Mouse (Mus musculus): ENCODE results near the gene Rab19. TPM values are rescaled to one million over a fixed set of nuclear protein-coding genes. Genes with fewer than 3 reads are reported as not detected.
"Not testable (repeated sequence)": the region's sequence is repeated elsewhere in the genome, so short reads cannot be mapped to it uniquely, and the experiment has no call there.

The Rab19 gene
- polyA plus RNA-seq, 1 experiment from 2014 or later, result 1.00 TPM

DNA sequence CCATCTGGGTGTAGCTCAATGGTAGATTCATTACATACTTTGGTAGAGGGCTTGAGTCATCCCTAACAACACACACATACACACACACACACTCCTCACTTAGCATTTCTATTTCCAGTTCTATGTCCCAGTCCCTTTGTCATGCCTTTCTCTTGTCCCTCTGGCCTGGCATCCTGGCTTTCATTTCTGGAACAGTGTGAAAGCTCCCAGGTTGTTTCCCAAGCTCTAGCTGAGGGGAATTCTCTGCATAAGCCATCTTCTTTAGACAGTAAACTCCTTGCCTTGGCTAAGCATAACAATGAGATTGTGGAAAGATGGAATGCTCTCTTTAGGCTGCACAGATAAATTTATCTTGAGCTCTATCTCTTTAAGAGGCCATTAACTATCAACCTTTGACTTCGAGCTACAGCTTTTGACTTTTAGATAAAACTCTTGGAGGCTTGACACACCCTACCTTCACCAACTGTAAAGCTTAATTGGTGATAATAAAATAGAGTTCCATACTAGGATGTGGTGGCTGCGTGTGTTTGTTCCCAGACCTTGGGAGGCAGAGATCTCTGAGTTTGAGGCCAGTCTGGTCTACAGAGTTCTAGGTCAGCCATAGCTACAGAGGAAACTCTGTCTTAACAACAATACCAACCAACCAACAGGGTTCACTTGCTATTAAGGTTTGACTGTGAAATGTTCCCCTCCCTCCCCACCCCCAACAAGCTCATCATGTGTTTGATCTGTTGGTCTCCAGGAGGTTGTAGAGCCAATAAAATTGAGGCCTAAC, 53.3 kb downstream of the Rab19 start:
- no peak for ATAC-seq (ENCODE audit: insufficient number of reproducible peaks, insufficient read depth, low FRiP score, low TSS enrichment)

DNA sequence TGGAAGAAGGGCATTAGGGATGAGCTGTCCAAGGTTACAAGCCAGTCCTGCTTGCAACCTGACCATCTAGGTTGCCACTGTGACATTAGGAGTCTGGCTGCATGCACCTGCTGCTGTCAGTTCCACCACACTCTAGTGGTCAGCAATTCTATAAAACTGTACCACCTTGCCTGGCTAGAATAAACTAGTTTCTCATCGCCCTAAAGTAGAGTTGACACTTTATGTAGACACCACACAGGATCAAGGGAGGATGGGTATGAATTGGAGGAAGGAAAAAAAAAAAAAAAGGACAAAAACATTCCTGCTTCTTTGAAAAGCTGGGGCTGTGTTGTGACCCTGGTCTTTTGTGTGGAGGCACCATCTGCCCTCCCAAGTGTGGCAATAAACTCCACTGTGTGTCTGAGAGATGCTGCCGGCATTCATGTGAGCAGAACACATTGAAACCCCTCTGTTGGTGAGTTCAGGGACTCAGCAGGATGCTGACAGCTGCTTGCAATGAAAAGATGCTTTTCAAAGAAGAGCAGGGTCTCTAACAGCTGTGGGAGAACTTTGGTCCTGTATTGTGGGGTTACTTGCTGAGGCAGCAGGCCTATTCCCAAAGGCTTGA, 54.0 kb downstream of the Rab19 start:
- 68% methylated on average over 2 of the region's 2 CpGs for WGBS
- Histone ChIP-seq H3K9ac (no peak overlapping the region), H3K27ac (no peak overlapping the region), H3K4me1 (no peaks in the 10 kb centered on the region), H3K4me2 (replicated peaks) (no peak overlapping the region), H3K9me3 (no peaks in the 10 kb centered on the region), H3K36me3 (no peaks in the 10 kb centered on the region), H3K4me3 (no peak overlapping the region), H3K27me3 (no peaks in the 10 kb centered on the region)
- no peak for ATAC-seq (ENCODE audit: insufficient number of reproducible peaks, insufficient read depth, low FRiP score, low TSS enrichment)

More for the DNA sequence above, 53.3 kb downstream of the Rab19 start:
- Histone ChIP-seq H3K27me3 (no peaks in the 10 kb centered on the region), H3K4me2 (replicated peaks) (no peak overlapping the region), H3K9me3 (no peaks in the 10 kb centered on the region), H3K36me3 (no peaks in the 10 kb centered on the region), H3K4me3 (no peak overlapping the region), H3K27ac (no peak overlapping the region), H3K9ac (no peak overlapping the region), H3K4me1 (no peaks in the 10 kb centered on the region)
- 84% methylated on average over 2 of the region's 2 CpGs for WGBS

DNA sequence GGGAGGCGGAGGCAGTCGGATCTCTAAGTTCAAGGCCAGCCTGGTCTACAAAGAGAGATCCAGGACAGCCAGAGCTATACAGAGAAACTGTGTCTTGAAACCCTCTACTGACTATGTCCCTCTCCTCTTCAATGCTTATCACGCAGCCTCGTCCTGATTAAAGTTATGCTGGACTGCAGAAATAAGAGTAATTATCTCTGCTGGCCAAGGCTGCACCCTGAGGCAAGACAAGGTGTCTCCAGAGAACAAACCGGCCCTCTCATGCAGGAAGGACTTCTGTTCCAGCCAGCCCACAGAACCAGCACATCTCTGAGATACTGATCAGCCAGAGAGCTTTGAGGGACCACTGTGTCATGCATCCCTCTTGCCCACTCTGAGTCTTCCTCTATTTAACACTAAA, 54.9 kb downstream of the Rab19 start:
- WGBS, result 81% methylated on average over 5 of the region's 5 CpGs
- H3K4me1 ChIP-seq, result no peaks in the 10 kb centered on the region
- H3K27me3 ChIP-seq, result no peaks in the 10 kb centered on the region
- no peak overlapping the region for H3K9ac ChIP-seq
- no peak overlapping the region for H3K4me2 ChIP-seq (replicated peaks)
- no peak for ATAC-seq (ENCODE audit: insufficient number of reproducible peaks, insufficient read depth, low FRiP score, low TSS enrichment)
- H3K9me3 ChIP-seq, result no peaks in the 10 kb centered on the region
- no peaks in the 10 kb centered on the region for H3K36me3 ChIP-seq
- H3K4me3 ChIP-seq, result no peak overlapping the region
- H3K27ac ChIP-seq, result no peak overlapping the region

DNA sequence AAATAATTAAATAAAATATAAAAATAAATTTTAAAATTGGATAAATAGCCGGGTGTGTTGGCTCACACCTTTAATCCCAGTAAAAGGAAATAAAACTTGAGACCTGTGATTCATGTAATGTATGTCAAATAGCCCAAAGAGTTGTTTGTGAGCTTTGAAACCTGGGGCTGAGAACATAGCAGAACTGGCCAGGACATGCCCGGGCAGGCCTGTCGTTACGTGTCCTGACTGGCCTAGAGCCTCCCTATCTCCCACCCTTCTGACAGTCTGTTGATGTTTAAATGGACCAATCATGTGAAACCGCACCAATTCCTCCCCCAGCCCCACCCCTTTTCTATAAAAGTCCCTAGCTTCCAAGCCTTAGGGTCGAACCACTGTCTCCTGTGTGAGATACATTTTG, 56.5 kb downstream of the Rab19 start:
- H3K27ac ChIP-seq; H3K4me3 ChIP-seq; H3K4me1 ChIP-seq; H3K9ac ChIP-seq; H3K9me3 ChIP-seq; ATAC-seq (ENCODE audit: insufficient number of reproducible peaks, insufficient read depth, low FRiP score, low TSS enrichment); H3K36me3 ChIP-seq; H3K27me3 ChIP-seq; H3K4me2 ChIP-seq (replicated peaks): not testable (repeated sequence)
- WGBS, result 87% methylated on average over 6 of the region's 6 CpGs

Other genes with a start within 250 kb of the Rab19 start
- 8.9 and 9.2 TPM in 2 replicates for gene Kdm7a, start 174.4 kb upstream of the Rab19 start, polyA plus RNA-seq (2016; fragmentation: Nextera tagmentation; extraction: Ambion mirVana)
- 50.5 and 58.7 TPM in 2 replicates for gene Slc37a3, start 3.5 kb upstream of the Rab19 start, polyA plus RNA-seq (2016; fragmentation: Nextera tagmentation; extraction: Ambion mirVana)
- 56.4 and 59.0 TPM in 2 replicates for gene Mkrn1, start 39.3 kb downstream of the Rab19 start, polyA plus RNA-seq (2016; fragmentation: Nextera tagmentation; extraction: Ambion mirVana)
- gene Dennd2a, start 176.7 kb downstream of the Rab19 start, polyA plus RNA-seq (2016; fragmentation: Nextera tagmentation; extraction: Ambion mirVana), result 36.1 and 37.7 TPM in 2 replicates
- 40.5 and 41.1 TPM in 2 replicates for gene Adck2, start 192.7 kb downstream of the Rab19 start, polyA plus RNA-seq (2016; fragmentation: Nextera tagmentation; extraction: Ambion mirVana)
- gene Gm42420, start 204.6 kb downstream of the Rab19 start, polyA plus RNA-seq (2016; fragmentation: Nextera tagmentation; extraction: Ambion mirVana), result 1.9 TPM in 1 of 2 replicates, not detected in the other
- gene Ndufb2, start 211.4 kb downstream of the Rab19 start, polyA plus RNA-seq (2016; fragmentation: Nextera tagmentation; extraction: Ambion mirVana), result 299 and 324 TPM in 2 replicates

Data from embryonic facial prominence, embryonic 12.5 days (tissue).